Mouse (Mus musculus) heart, adult 2 months (tissue): Measurements from ENCODE around the gene Hsd17b11. TPM values are rescaled to one million over a fixed set of nuclear protein-coding genes. Genes with fewer than 3 reads are reported as not detected.

ENCODE experiments used
- DNase-seq, 2 experiments: peaks; one replicate each; pipeline ENCODE4 v3.0.0; 2021
- H3K27ac ChIP-seq: fragments of 200-600 bp; 2 replicates; pipeline ENCODE4 v1.8.1; 2022
- H3K27me3 ChIP-seq: fragments of 200-500 bp; 2 replicates; pipeline ENCODE4 v1.6.1; 2012; ENCODE audit warnings: mild to moderate bottlenecking, low read length, inconsistent platforms, mixed read lengths; ENCODE audit not compliant: control insufficient read depth, insufficient read depth
- H3K36me3 ChIP-seq: fragments of 200-500 bp; 2 replicates; pipeline ENCODE4 v1.6.1; 2012; ENCODE audit warnings: low read length, inconsistent platforms; ENCODE audit not compliant: control insufficient read depth, insufficient read depth
- H3K4me1 ChIP-seq: fragments of 200-500 bp; 2 replicates; pipeline ENCODE4 v1.6.1; 2011; ENCODE audit warnings: low read length; ENCODE audit not compliant: control insufficient read depth, insufficient read depth
- H3K4me3 ChIP-seq: fragments of 200-600 bp; 2 replicates; pipeline ENCODE4 v1.8.1; 2022
- H3K79me2 ChIP-seq: fragments of 200-500 bp; replicated peaks from 2 replicates; pipeline ENCODE4 v1.6.1; 2012; ENCODE audit warnings: mild to moderate bottlenecking, inconsistent platforms, low read length, moderate library complexity, mixed read lengths; ENCODE audit not compliant: control insufficient read depth, insufficient read depth
- H3K9ac ChIP-seq: fragments of 200-500 bp; 2 replicates; pipeline ENCODE4 v1.6.1; 2012; ENCODE audit warnings: low read depth, mild to moderate bottlenecking, control low read depth, inconsistent platforms, low read length, mixed read lengths
- CTCF ChIP-seq: fragments of 200-600 bp; IDR thresholded peaks from 2 replicates; pipeline ENCODE4 v1.8.1; 2022; ENCODE audit warnings: antibody characterized with exemption, mild to moderate bottlenecking, moderate library complexity
- EP300 ChIP-seq: fragments of 200-500 bp; IDR thresholded peaks from 2 replicates; pipeline ENCODE4 v1.6.1; 2011; ENCODE audit warnings: low read depth, low read length, control low read depth; ENCODE audit not compliant: insufficient read depth
- POLR2A ChIP-seq: fragments of 200-500 bp; IDR thresholded peaks from 2 replicates; pipeline ENCODE4 v1.6.1; 2011; ENCODE audit warnings: mild to moderate bottlenecking, low read depth, low read length, control low read depth; ENCODE audit not compliant: insufficient read depth
- whole genome bisulfite sequencing: fragments of 180-500 bp; shearing (Covaris S2); methylation state at CpG from one replicate; pipeline ENCODE4 v1.1.7; 2018; 5-methylcytosine and 5-hydroxymethylcytosine counted together
- intact Hi-C: fragments of 180-260 bp; cut with DNase I; formaldehyde crosslinking; loops from one replicate; pipeline ENCODE4 v1.15.1; 2025
- microRNA-seq, 2 experiments: library from miRNA; unstranded; fragments of <30 nt; microRNA quantifications; one replicate each; pipeline ENCODE4 v1.2.0; 2021
- polyA plus RNA-seq: library from polyadenylated mRNA; depleted of rRNA; stranded (reverse); fragments of >200 nt; gene quantifications from 2 replicates; pipeline ENCODE4 v1.2.3, GENCODE M21; 2012; rRNA removed
- total RNA-seq, 2 experiments: library from RNA; stranded (reverse); gene quantifications; 2 replicates each; pipeline ENCODE4 v1.2.3; 2021

Gene Hsd17b11
- total and polyA plus RNA-seq, 3 experiments, result 14.0 to 30.8 (median 23.1) TPM

- Histone ChIP-seq H3K4me3 (no peak overlapping the region), H3K9ac (no peak overlapping the region), H3K27me3 (no peaks in the 10 kb centered on the region), H3K27ac (no peak overlapping the region), H3K36me3 (no peaks in the 10 kb centered on the region), H3K4me1 (no peaks in the 10 kb centered on the region), H3K79me2 (no peaks in the 10 kb centered on the region)
- intact Hi-C loops, result no loop called here
- no peak for DNase-seq
- TF ChIP-seq CTCF, result no peak
- TF ChIP-seq EP300, result no peak
- no peak for TF ChIP-seq POLR2A
- WGBS, result 76% methylated on average over 6 of the region's 6 CpGs
These were observed 78.5 kb downstream of the Hsd17b11 start for GRCm38 (mm10) chr5:103943183-103943582.

- WGBS, result 79% methylated on average over 1 of the region's 1 CpGs
- Histone ChIP-seq H3K79me2 (no peaks in the 10 kb centered on the region), H3K27ac (no peak overlapping the region), H3K9ac (no peak overlapping the region), H3K36me3 (no peaks in the 10 kb centered on the region), H3K4me3 (no peak overlapping the region), H3K27me3 (no peaks in the 10 kb centered on the region), H3K4me1 (no peaks in the 10 kb centered on the region)
- DNase-seq, result no peak
- intact Hi-C loops, result no loop called here
- TF ChIP-seq CTCF (no peak), EP300 (no peak), POLR2A (no peak)
These were observed 81.9 kb downstream of the Hsd17b11 start for GRCm38 (mm10) chr5:103939856-103940255.

Small RNA genes within 50 kb of the gene (microRNA-seq; reads per million reads assigned to microRNA genes)
- 0.56 to 0.77 reads per million in 2 experiments for gene Mir5619

Other genes starting within 250 kb of the Hsd17b11 start
- gene Klhl8, start 110.7 kb downstream of the Hsd17b11 start, total RNA-seq, result 10 to 100 TPM; 11.0 to 12.1 TPM
- 7.7 and 16.6 TPM in 2 replicates for gene Klhl8, start 110.7 kb downstream of the Hsd17b11 start, polyA plus RNA-seq
- not detected for gene Hsd17b13, start 44.5 kb downstream of the Hsd17b11 start, total RNA-seq
- 0.32 TPM in 1 of 2 replicates, not detected in the other for gene Hsd17b13, start 44.5 kb downstream of the Hsd17b11 start, polyA plus RNA-seq
- gene Nudt9, start 24.4 kb upstream of the Hsd17b11 start, total RNA-seq, result 10 to 100 TPM; 48.3 to 59.1 TPM
- gene Nudt9, start 24.4 kb upstream of the Hsd17b11 start, polyA plus RNA-seq, result 38.7 and 39.0 TPM in 2 replicates
- gene Gm17660, start 55.7 kb upstream of the Hsd17b11 start, total RNA-seq, result not detected
- not detected in 2 replicates for gene Gm17660, start 55.7 kb upstream of the Hsd17b11 start, polyA plus RNA-seq
- 100 to 1,000 TPM; 182 to 219 TPM for gene Sparcl1, start 91.8 kb upstream of the Hsd17b11 start, total RNA-seq
- 122 and 281 TPM in 2 replicates for gene Sparcl1, start 91.8 kb upstream of the Hsd17b11 start, polyA plus RNA-seq
- not detected for gene Dspp, start 148.8 kb upstream of the Hsd17b11 start, total RNA-seq
- not detected in 2 replicates for gene Dspp, start 148.8 kb upstream of the Hsd17b11 start, polyA plus RNA-seq
- gene Dmp1, start 180.7 kb upstream of the Hsd17b11 start, total RNA-seq, result not detected
- not detected in 2 replicates for gene Dmp1, start 180.7 kb upstream of the Hsd17b11 start, polyA plus RNA-seq